Mouse (Mus musculus) lung, postnatal 0 days (tissue): ENCODE results near the gene Mks1.

Source experiments
- CTCF ChIP-seq: IDR thresholded peaks from 2 replicates; pipeline ENCODE4 v1.5.1; 2016; ENCODE audit warnings: antibody characterized with exemption, mild to moderate bottlenecking
- EP300 ChIP-seq: IDR thresholded peaks from 2 replicates; pipeline ENCODE4 v1.6.1; 2016; ENCODE audit warnings: antibody characterized with exemption, mild to moderate bottlenecking, control low read depth

GRCm38 (mm10) chr11:87883493-87883892, 30.5 kb downstream of the Mks1 start:
- peak; percentile 67 for TF ChIP-seq CTCF
- no peak for TF ChIP-seq EP300
